Mouse (Mus musculus): ENCODE results near the gene Ptpn14. TPM values are rescaled to one million over a fixed set of nuclear protein-coding genes. Genes with fewer than 3 reads are reported as not detected.

Ptpn14 gene
- polyA plus RNA-seq, 1 experiment from 2014 or later = 0.92 TPM

Other genes starting within 250 kb of the Ptpn14 start
- 6.5 and 7.8 TPM in 2 replicates for gene Cenpf, start 40.2 kb upstream of the Ptpn14 start, polyA plus RNA-seq (2014; fragmentation: Nextera tagmentation; extraction: Ambion mirVana)
- gene Smyd2, start 194.1 kb downstream of the Ptpn14 start, polyA plus RNA-seq (2014; fragmentation: Nextera tagmentation; extraction: Ambion mirVana) = 80.0 and 96.8 TPM in 2 replicates